Mouse (Mus musculus) forebrain, embryonic 11.5 days (tissue): ENCODE measurements at regions not wholly inside any gene's neighbourhood (a gene's known extent, or its start where the extent isn't known, plus 50 kb on each side); places are given as distances from the start of the nearest gene placed in this dataset.

ENCODE experiments used
- ATAC-seq: fragments of 200-750 bp; cut with Nextera tagmentation; replicated peaks from 2 replicates; pipeline ENCODE4 v1.8.0; 2017; ENCODE audit warnings: moderate TSS enrichment; ENCODE audit not compliant: low FRiP score
- DNase-seq: peaks from one replicate; pipeline ENCODE4 v3.0.0-alpha.2; 2017; ENCODE audit warnings: low spot score
- H3K27ac ChIP-seq: fragments of 300-500 bp; sonication (generic); 2 replicates; pipeline ENCODE4 v1.5.1; 2014; ENCODE audit warnings: low read depth, low read length
- H3K27me3 ChIP-seq: fragments of 300-500 bp; sonication (generic); 2 replicates; pipeline ENCODE4 v1.6.1; 2014; ENCODE audit warnings: mild to moderate bottlenecking, low read length, mixed read lengths; ENCODE audit not compliant: control insufficient read depth, insufficient read depth
- H3K36me3 ChIP-seq: fragments of 300-500 bp; sonication (generic); 2 replicates; pipeline ENCODE4 v1.6.1; 2014; ENCODE audit warnings: mild to moderate bottlenecking, low read length, moderate library complexity, mixed read lengths; ENCODE audit not compliant: control insufficient read depth, insufficient read depth
- H3K4me1 ChIP-seq: fragments of 300-500 bp; sonication (generic); replicated peaks from 2 replicates; pipeline ENCODE4 v1.6.1; 2014; ENCODE audit warnings: low read length, mixed read lengths; ENCODE audit not compliant: control insufficient read depth, insufficient read depth
- H3K4me2 ChIP-seq: fragments of 300-500 bp; sonication (generic); 2 replicates; pipeline ENCODE4 v1.6.1; 2014; ENCODE audit warnings: low read depth, mild to moderate bottlenecking, low read length, moderate library complexity, mixed read lengths; ENCODE audit not compliant: severe bottlenecking
- H3K4me3 ChIP-seq: fragments of 300-500 bp; sonication (generic); 2 replicates; pipeline ENCODE4 v1.5.1; 2014; ENCODE audit warnings: low read depth, low read length
- H3K9ac ChIP-seq: fragments of 300-500 bp; sonication (generic); 2 replicates; pipeline ENCODE4 v1.6.1; 2014; ENCODE audit warnings: low read length
- H3K9me3 ChIP-seq: fragments of 300-500 bp; sonication (generic); 2 replicates; pipeline ENCODE4 v1.6.1; 2016; ENCODE audit warnings: low read length, mixed read lengths; ENCODE audit not compliant: control insufficient read depth
- WGBS: fragments of 180-500 bp; shearing (Covaris S2); extraction: QIAGEN DNeasy Blood & Tissue Kit; methylation state at CpG from one replicate; pipeline ENCODE4 v1.1.7; 2014; 5-methylcytosine and 5-hydroxymethylcytosine counted together

GRCm38 (mm10) chr12:109539046-109539445 is 61.1 kb downstream of the Rtl1 start:
- H3K4me1 ChIP-seq, result no peaks in the 10 kb centered on the region
- 80% methylated on average over 8 of the region's 8 CpGs for WGBS
- DNase-seq, result no peak
- no peak overlapping the region for H3K4me3 ChIP-seq
- no peak overlapping the region for H3K9ac ChIP-seq
- peaks cover 3% of the 10 kb centered on the region; the same call in 1 of the 2 replicates for H3K27me3 ChIP-seq
- no peak overlapping the region for H3K27ac ChIP-seq
- peaks cover 29% of the 10 kb centered on the region for H3K9me3 ChIP-seq
- ATAC-seq, result no peak
- no peak overlapping the region for H3K4me2 ChIP-seq
- no peaks in the 10 kb centered on the region for H3K36me3 ChIP-seq

GRCm38 (mm10) chr12:109538641-109539040 is 61.5 kb downstream of the Rtl1 start:
- H3K4me3 ChIP-seq, result no peak overlapping the region
- no peak overlapping the region for H3K27ac ChIP-seq

GRCm38 (mm10) chr12:109536536-109536935 is 63.6 kb downstream of the Rtl1 start:
- peaks cover 21% of the 10 kb centered on the region for H3K9me3 ChIP-seq
- H3K4me2 ChIP-seq, result no peak overlapping the region
- ATAC-seq (no peak), DNase-seq (no peak)
- WGBS, result 92% methylated on average over 3 of the region's 3 CpGs
- H3K9ac ChIP-seq, result no peak overlapping the region
- H3K4me3 ChIP-seq, result no peak overlapping the region
- no peaks in the 10 kb centered on the region for H3K4me1 ChIP-seq
- H3K27ac ChIP-seq, result no peak overlapping the region
- H3K36me3 ChIP-seq, result no peaks in the 10 kb centered on the region
- H3K27me3 ChIP-seq, result peaks cover 3% of the 10 kb centered on the region; the same call in 1 of the 2 replicates

More at GRCm38 (mm10) chr12:109538641-109539040, 61.5 kb downstream of the Rtl1 start:
- no peak overlapping the region for H3K9ac ChIP-seq
- no peak overlapping the region for H3K4me2 ChIP-seq
- ATAC-seq (no peak), DNase-seq (no peak)
- H3K27me3 ChIP-seq, result peaks cover 3% of the 10 kb centered on the region; the same call in 1 of the 2 replicates
- 91% methylated on average over 3 of the region's 3 CpGs for WGBS
- no peaks in the 10 kb centered on the region for H3K36me3 ChIP-seq
- no peaks in the 10 kb centered on the region for H3K4me1 ChIP-seq
- H3K9me3 ChIP-seq, result peaks cover 29% of the 10 kb centered on the region

GRCm38 (mm10) chr12:109532392-109532791 is 67.7 kb downstream of the Rtl1 start:
- Histone ChIP-seq H3K36me3 (no peaks in the 10 kb centered on the region), H3K4me2 (no peak overlapping the region), H3K4me3 (no peak overlapping the region), H3K27me3 (peaks cover 2% of the 10 kb centered on the region; the same call in 1 of the 2 replicates), H3K4me1 (peaks cover 6% of the 10 kb centered on the region), H3K9me3 (peaks cover 17% of the 10 kb centered on the region), H3K27ac (no peak overlapping the region), H3K9ac (no peak overlapping the region)
- DNase-seq, result no peak
- no peak for ATAC-seq
- WGBS, result 61% methylated on average over 8 of the region's 8 CpGs

GRCm38 (mm10) chr12:109531347-109532023 is 68.6 kb downstream of the Rtl1 start:
- no peak for ATAC-seq
- Histone ChIP-seq H3K27ac (no peak overlapping the region), H3K9ac (no peak overlapping the region), H3K4me2 (no peak overlapping the region), H3K4me1 (peaks cover 6% of the 10 kb centered on the region), H3K36me3 (no peaks in the 10 kb centered on the region), H3K27me3 (peaks cover 2% of the 10 kb centered on the region; the same call in 1 of the 2 replicates), H3K9me3 (peaks cover 24% of the 10 kb centered on the region), H3K4me3 (no peak overlapping the region)
- no peak for DNase-seq
- WGBS, result 86% methylated on average over 8 of the region's 8 CpGs

- Histone ChIP-seq H3K36me3 (no peaks in the 10 kb centered on the region), H3K9ac (no peak overlapping the region), H3K4me3 (no peak overlapping the region), H3K9me3 (peaks cover 32% of the 10 kb centered on the region), H3K27me3 (peaks cover 2% of the 10 kb centered on the region; the same call in 1 of the 2 replicates), H3K4me1 (peaks cover 6% of the 10 kb centered on the region), H3K27ac (no peak overlapping the region), H3K4me2 (no peak overlapping the region)
- ATAC-seq, result no peak
- WGBS, result 53% methylated on average over 19 of the region's 19 CpGs
- no peak for DNase-seq
Measured at GRCm38 (mm10) chr12:109530215-109531050, 69.7 kb downstream of the Rtl1 start.

GRCm38 (mm10) chr12:109529501-109529900 is 70.6 kb downstream of the Rtl1 start:
- H3K9ac ChIP-seq, result no peak overlapping the region
- DNase-seq, result no peak
- H3K27me3 ChIP-seq, result peaks cover 2% of the 10 kb centered on the region; the same call in 1 of the 2 replicates
- H3K4me3 ChIP-seq, result no peak overlapping the region
- H3K36me3 ChIP-seq, result no peaks in the 10 kb centered on the region
- no peak overlapping the region for H3K27ac ChIP-seq
- peaks cover 32% of the 10 kb centered on the region for H3K9me3 ChIP-seq
- no peak for ATAC-seq
- H3K4me1 ChIP-seq, result peaks cover 6% of the 10 kb centered on the region
- no peak overlapping the region for H3K4me2 ChIP-seq
- 53% methylated on average over 6 of the region's 6 CpGs for WGBS

- WGBS, result 45% methylated on average over 5 of the region's 5 CpGs
- H3K9me3 ChIP-seq, result peaks cover 32% of the 10 kb centered on the region
- DNase-seq (no peak), ATAC-seq (no peak)
- H3K4me1 ChIP-seq, result peaks cover 6% of the 10 kb centered on the region
- no peak overlapping the region for H3K27ac ChIP-seq
- no peak overlapping the region for H3K9ac ChIP-seq
- no peak overlapping the region for H3K4me3 ChIP-seq
- peaks cover 2% of the 10 kb centered on the region; the same call in 1 of the 2 replicates for H3K27me3 ChIP-seq
- H3K4me2 ChIP-seq, result no peak overlapping the region
- H3K36me3 ChIP-seq, result no peaks in the 10 kb centered on the region
Measured at GRCm38 (mm10) chr12:109528966-109529365, 71.2 kb downstream of the Rtl1 start.
